Mouse (Mus musculus) urinary bladder, adult 2 months (tissue): Measurements from ENCODE around the gene Sez6l2. TPM values are rescaled to one million over a fixed set of nuclear protein-coding genes. Genes with fewer than 3 reads are reported as not detected.

Experiments used
- DNase-seq: peaks from one replicate; pipeline ENCODE4 v3.0.0; 2022; ENCODE audit warnings: low spot score
- polyA plus RNA-seq: library from polyadenylated mRNA; depleted of rRNA; stranded (reverse); fragments of >200 nt; gene quantifications from 2 replicates; pipeline ENCODE4 v1.2.3, GENCODE M21; 2012

The Sez6l2 gene
- polyA plus RNA-seq, 1 experiment, result 0.65 TPM

- no peak for DNase-seq
These were observed 10.7 kb downstream of the Sez6l2 start for GRCm38 (mm10) chr7:126961095-126961494.

- DNase-seq, result no peak
These were observed 11.6 kb downstream of the Sez6l2 start for GRCm38 (mm10) chr7:126961965-126962364.

GRCm38 (mm10) chr7:126963548-126964286, 13.4 kb downstream of the Sez6l2 start:
- DNase-seq, result no peak

GRCm38 (mm10) chr7:126965568-126965967, 15.2 kb downstream of the Sez6l2 start:
- no peak for DNase-seq

- DNase-seq, result no peak
These were observed 17.0 kb downstream of the Sez6l2 start for GRCm38 (mm10) chr7:126967361-126967760.

GRCm38 (mm10) chr7:126975493-126975892, 25.1 kb downstream of the Sez6l2 start:
- no peak for DNase-seq

GRCm38 (mm10) chr7:126975893-126975949, 25.4 kb downstream of the Sez6l2 start, which contains the start of gene Cdipt:
Gene Cdipt, plus strand, starts transcription at chr7:126975914.
- DNase-seq, result no peak

- DNase-seq, result peak; percentile 93
These were observed 25.8 kb downstream of the Sez6l2 start, which contains the start of gene Cdiptos for GRCm38 (mm10) chr7:126975950-126976866. Gene Cdiptos, minus strand, starts transcription at chr7:126976098.

- DNase-seq, result no peak
These were observed 26.6 kb downstream of the Sez6l2 start for GRCm38 (mm10) chr7:126976878-126977459.

GRCm38 (mm10) chr7:126978841-126979240, 28.5 kb downstream of the Sez6l2 start:
- DNase-seq, result no peak

- DNase-seq, result no peak
These were observed 31.2 kb downstream of the Sez6l2 start for GRCm38 (mm10) chr7:126981601-126982000.

- DNase-seq, result no peak
These were observed 31.7 kb downstream of the Sez6l2 start for GRCm38 (mm10) chr7:126982054-126982453.

GRCm38 (mm10) chr7:126983113-126983512, 32.8 kb downstream of the Sez6l2 start:
- DNase-seq, result no peak

- no peak for DNase-seq
These were observed 34.5 kb downstream of the Sez6l2 start for GRCm38 (mm10) chr7:126984667-126985444.

- DNase-seq, result no peak
These were observed 36.0 kb downstream of the Sez6l2 start for GRCm38 (mm10) chr7:126986319-126986718.

GRCm38 (mm10) chr7:126988816-126989215, 38.5 kb downstream of the Sez6l2 start:
- no peak for DNase-seq

GRCm38 (mm10) chr7:126996449-126996848, 46.1 kb downstream of the Sez6l2 start:
- no peak for DNase-seq

GRCm38 (mm10) chr7:126999568-126999967, 49.2 kb downstream of the Sez6l2 start:
- no peak for DNase-seq

- no peak for DNase-seq
These were observed 53.3 kb downstream of the Sez6l2 start for GRCm38 (mm10) chr7:127003620-127004019.

GRCm38 (mm10) chr7:127004122-127004875, 53.9 kb downstream of the Sez6l2 start:
- no peak for DNase-seq

GRCm38 (mm10) chr7:127007313-127008024, 57.1 kb downstream of the Sez6l2 start:
- no peak for DNase-seq
